In the genomic region with DNA sequence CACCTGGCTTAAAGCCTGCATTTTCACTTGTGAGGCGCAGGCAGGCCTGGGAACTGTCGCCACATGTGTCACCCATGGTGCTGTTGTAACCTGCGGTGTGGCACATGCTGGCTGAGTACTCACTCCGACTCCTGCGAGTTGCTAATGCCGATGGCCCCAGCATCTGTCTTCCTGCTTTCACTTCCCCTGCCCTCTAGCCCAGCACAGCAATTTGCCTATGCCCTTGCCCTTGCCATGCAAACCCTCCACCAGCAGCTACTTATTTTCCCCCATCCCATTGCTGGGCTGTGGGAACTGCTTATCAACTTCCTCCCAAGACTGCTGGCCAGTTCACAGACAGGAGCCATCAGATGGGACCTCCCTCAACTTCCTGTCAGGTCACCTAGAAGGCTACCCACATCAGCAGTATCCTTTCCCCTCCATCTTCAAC, we compare ENCODE assay signal across 9 mouse cellular contexts. TPM values are rescaled to one million over a fixed set of nuclear protein-coding genes. Genes with fewer than 3 reads are reported as not detected.
DNase-seq lines count a peak whose midpoint lies in the region; ATAC-seq lines count a peak whose summit lies in the region.
"Had no signal": no experiment of that assay in that cellular context is flagged by ENCODE, and none has a peak within 500 bp of the region (broad histone marks: within the 10 kb centered on the region; RNA-seq: fewer than 3 reads in every experiment).

No protein-coding gene starts in this region.

- no peak overlapping the region for H3K4me3 ChIP-seq in kidney, embryonic 16.5 days (ENCODE audit: low read length)
- no peak overlapping the region for H3K4me3 ChIP-seq in embryonic facial prominence, embryonic 12.5 days
- no peak overlapping the region for H3K4me3 ChIP-seq in liver, embryonic 13.5 days (replicated peaks)

- no peaks in the 10 kb centered on the region for H3K9me3 ChIP-seq in kidney, embryonic 16.5 days (ENCODE audit: low read length)
- H3K9me3 ChIP-seq in embryonic facial prominence, embryonic 12.5 days, result no peaks in the 10 kb centered on the region
- no peaks in the 10 kb centered on the region for H3K9me3 ChIP-seq in liver, embryonic 13.5 days (replicated peaks)
- H3K9me3 ChIP-seq: G1E had no signal

- H3K27me3 ChIP-seq in kidney, embryonic 16.5 days (ENCODE audit: insufficient read depth, low read length), result no peaks in the 10 kb centered on the region
- no peaks in the 10 kb centered on the region for H3K27me3 ChIP-seq in embryonic facial prominence, embryonic 12.5 days
- no peaks in the 10 kb centered on the region for H3K27me3 ChIP-seq in liver, embryonic 13.5 days

- H3K4me2 ChIP-seq in kidney, embryonic 16.5 days (replicated peaks; ENCODE audit: low read depth, low read length), result no peak overlapping the region
- H3K4me2 ChIP-seq in embryonic facial prominence, embryonic 12.5 days (replicated peaks), result no peak overlapping the region
- H3K4me2 ChIP-seq in liver, embryonic 13.5 days, result no peak overlapping the region

- H3K27ac ChIP-seq in kidney, embryonic 16.5 days (ENCODE audit: low read length), result no peak overlapping the region
- 0 out of 2 replicates have a peak overlapping the region, but pooled peaks have one; percentile 31 for H3K27ac ChIP-seq in embryonic facial prominence, embryonic 12.5 days
- peak overlapping the region; percentile 43; the same call in 1 of the 2 replicates for H3K27ac ChIP-seq in liver, embryonic 13.5 days

- no peak overlapping the region for H3K9ac ChIP-seq in kidney, embryonic 16.5 days (replicated peaks; ENCODE audit: low read length)
- H3K9ac ChIP-seq in embryonic facial prominence, embryonic 12.5 days, result no peak overlapping the region
- no peak overlapping the region for H3K9ac ChIP-seq in liver, embryonic 13.5 days

- WGBS in kidney, embryonic 16.5 days, result 95% methylated on average over 6 of the region's 6 CpGs
- 87% methylated on average over 6 of the region's 6 CpGs for WGBS in embryonic facial prominence, embryonic 12.5 days
- 29% methylated on average over 6 of the region's 6 CpGs for WGBS in liver, embryonic 13.5 days (ENCODE audit: insufficient replicate concordance)

- DNase-seq in kidney, adult 11 months, result peak; percentile 31
- peak; percentile 8 for DNase-seq in liver, embryonic 13.5 days
- DNase-seq in spleen, postnatal 36 days (ENCODE audit: low spot score in 2 of 2), result peak; percentile 89 to 91
- DNase-seq in urinary bladder, postnatal 10 days (ENCODE audit: low spot score), result no peak
- DNase-seq in ovary, postnatal 36 days (ENCODE audit: low spot score), result no peak

- no peak for ATAC-seq in kidney, embryonic 16.5 days (ENCODE audit: low FRiP score, low TSS enrichment)
- ATAC-seq in embryonic facial prominence, embryonic 12.5 days (ENCODE audit: insufficient number of reproducible peaks, insufficient read depth, low FRiP score, low TSS enrichment), result no peak
- peak; percentile 36; the same call in 1 of the 2 replicates for ATAC-seq in liver, embryonic 13.5 days (ENCODE audit: low read depth)
- no peak for ATAC-seq in erythroblast, adult 5-6 weeks (replicated peaks; ENCODE audit: low FRiP score, poor library complexity, severe bottlenecking)

- peaks cover 18% of the 10 kb centered on the region for H3K4me1 ChIP-seq in kidney, embryonic 16.5 days (ENCODE audit: insufficient read depth, low read length)
- H3K4me1 ChIP-seq in embryonic facial prominence, embryonic 12.5 days, result peaks cover 18% of the 10 kb centered on the region
- H3K4me1 ChIP-seq in liver, embryonic 13.5 days (replicated peaks), result peaks cover 42% of the 10 kb centered on the region

- H3K36me3 ChIP-seq in kidney, embryonic 16.5 days (ENCODE audit: insufficient read depth, low read length), result 0 out of 2 replicates have a peak, but pooled peaks cover 5% of the 10 kb centered on the region
- peaks cover 16% of the 10 kb centered on the region for H3K36me3 ChIP-seq in embryonic facial prominence, embryonic 12.5 days
- peaks cover 2% of the 10 kb centered on the region; the same call in 1 of the 2 replicates for H3K36me3 ChIP-seq in liver, embryonic 13.5 days

RNA-seq across cellular contexts. Expression of gene Ascc1, which starts 21.8 kb away (rescaled TPM):
- 56.3 and 58.0 TPM in 2 replicates for polyA plus RNA-seq in kidney, embryonic 16.5 days (2015; fragmentation: Nextera tagmentation; extraction: Ambion mirVana)
- 41.8 and 41.9 TPM in 2 replicates for polyA plus RNA-seq in embryonic facial prominence, embryonic 12.5 days (2016; fragmentation: Nextera tagmentation; extraction: Ambion mirVana)
- 21.6 and 23.0 TPM in 2 replicates for polyA plus RNA-seq in liver, embryonic 13.5 days (2015; fragmentation: Nextera tagmentation; extraction: Ambion mirVana)
- 11.3 and 13.1 TPM in 2 replicates for total RNA-seq in erythroblast, adult 5-6 weeks (2015; ENCODE audit: low replicate concordance)
- 9.6 and 10.0 TPM in 2 replicates for total RNA-seq in erythroblast, adult 5-6 weeks (2017; ENCODE audit: low replicate concordance)

RNA-seq across cellular contexts. Expression of gene Anapc16, which starts 22.1 kb away (rescaled TPM):
- polyA plus RNA-seq in kidney, embryonic 16.5 days (2015; fragmentation: Nextera tagmentation; extraction: Ambion mirVana), result 93.6 and 95.2 TPM in 2 replicates
- polyA plus RNA-seq in embryonic facial prominence, embryonic 12.5 days (2016; fragmentation: Nextera tagmentation; extraction: Ambion mirVana), result 125 TPM in 2 replicates
- 46.4 and 52.7 TPM in 2 replicates for polyA plus RNA-seq in liver, embryonic 13.5 days (2015; fragmentation: Nextera tagmentation; extraction: Ambion mirVana)
- total RNA-seq in erythroblast, adult 5-6 weeks (2015; ENCODE audit: low replicate concordance), result 16.3 and 21.3 TPM in 2 replicates
- total RNA-seq in erythroblast, adult 5-6 weeks (2017; ENCODE audit: low replicate concordance), result 23.4 and 27.5 TPM in 2 replicates

RNA-seq across cellular contexts. Expression of gene Ddit4, which starts 29.2 kb away (rescaled TPM):
- polyA plus RNA-seq in kidney, embryonic 16.5 days (2015; fragmentation: Nextera tagmentation; extraction: Ambion mirVana), result 30.6 and 31.9 TPM in 2 replicates
- polyA plus RNA-seq in embryonic facial prominence, embryonic 12.5 days (2016; fragmentation: Nextera tagmentation; extraction: Ambion mirVana), result 81.2 and 92.3 TPM in 2 replicates
- 2.7 and 2.8 TPM in 2 replicates for polyA plus RNA-seq in liver, embryonic 13.5 days (2015; fragmentation: Nextera tagmentation; extraction: Ambion mirVana)
- 1.7 TPM in 1 of 2 replicates, not detected in the other for total RNA-seq in erythroblast, adult 5-6 weeks (2015; ENCODE audit: low replicate concordance)
- 0.17 and 0.84 TPM in 2 replicates for total RNA-seq in erythroblast, adult 5-6 weeks (2017; ENCODE audit: low replicate concordance)

Comparison
In these comparisons a context has a peak if more than half of its experiments do, and no peak if none do; other contexts are left out.
1. DNase-seq: peak in kidney, adult 11 months (single experiment), liver, embryonic 13.5 days (single experiment) and spleen, postnatal 36 days (2 of 2); none in urinary bladder, postnatal 10 days (single experiment) and ovary, postnatal 36 days (single experiment).